Mouse (Mus musculus) limb, embryonic 14.5 days (tissue): ENCODE data around the gene Ostn. TPM values are rescaled to one million over a fixed set of nuclear protein-coding genes. Genes with fewer than 3 reads are reported as not detected.
"Not testable (repeated sequence)": the region's sequence is repeated elsewhere in the genome, so short reads cannot be mapped to it uniquely, and the experiment has no call there.

Source experiments
- ATAC-seq: fragments of 200-750 bp; cut with Nextera tagmentation; 2 replicates; pipeline ENCODE4 v1.8.0; 2017; ENCODE audit warnings: low read depth, moderate number of reproducible peaks, moderate TSS enrichment; ENCODE audit not compliant: low FRiP score
- DNase-seq: peaks from one replicate; pipeline ENCODE4 v3.0.0-alpha.2; 2015; ENCODE audit warnings: low spot score
- H3K27ac ChIP-seq: fragments of 300-500 bp; sonication (generic); replicated peaks from 2 replicates; pipeline ENCODE4 v1.5.1; 2014; ENCODE audit warnings: low read depth, mild to moderate bottlenecking, low read length, moderate library complexity, mixed read lengths
- H3K27me3 ChIP-seq: fragments of 300-500 bp; sonication (generic); 2 replicates; pipeline ENCODE4 v1.6.1; 2014; ENCODE audit warnings: low read length, mixed read lengths; ENCODE audit not compliant: control insufficient read depth, insufficient read depth
- H3K36me3 ChIP-seq: fragments of 300-500 bp; sonication (generic); 2 replicates; pipeline ENCODE4 v1.6.1; 2014; ENCODE audit warnings: mild to moderate bottlenecking, low read length, moderate library complexity, mixed read lengths; ENCODE audit not compliant: control insufficient read depth, insufficient read depth
- H3K4me1 ChIP-seq: fragments of 300-500 bp; sonication (generic); 2 replicates; pipeline ENCODE4 v1.6.1; 2014; ENCODE audit warnings: antibody characterized with exemption, low read length, mixed read lengths; ENCODE audit not compliant: control insufficient read depth, insufficient read depth
- H3K4me2 ChIP-seq: fragments of 300-500 bp; sonication (generic); replicated peaks from 2 replicates; pipeline ENCODE4 v1.6.1; 2014; ENCODE audit warnings: low read depth, mild to moderate bottlenecking, low read length, moderate library complexity; ENCODE audit not compliant: severe bottlenecking
- H3K4me3 ChIP-seq: fragments of 300-500 bp; sonication (generic); replicated peaks from 2 replicates; pipeline ENCODE4 v1.5.1; 2014; ENCODE audit warnings: low read length
- H3K9ac ChIP-seq: fragments of 300-500 bp; sonication (generic); 2 replicates; pipeline ENCODE4 v1.6.1; 2014; ENCODE audit warnings: mild to moderate bottlenecking, low read depth, low read length, moderate library complexity; ENCODE audit not compliant: severe bottlenecking
- H3K9me3 ChIP-seq: fragments of 300-500 bp; sonication (generic); 2 replicates; pipeline ENCODE4 v1.6.1; 2016; ENCODE audit warnings: low read length; ENCODE audit not compliant: control insufficient read depth
- POLR2A ChIP-seq: fragments of 200-500 bp; IDR thresholded peaks from 2 replicates; pipeline ENCODE4 v1.8.0; 2012; ENCODE audit warnings: inconsistent platforms, mild to moderate bottlenecking, moderate library complexity, borderline replicate concordance; ENCODE audit not compliant: insufficient read depth, insufficient read length; ENCODE audit errors: extremely low read depth
- WGBS: fragments of 180-500 bp; shearing (Covaris S2); extraction: QIAGEN DNeasy Blood & Tissue Kit; methylation state at CpG from one replicate; pipeline ENCODE4 v1.1.7; 2014; 5-methylcytosine and 5-hydroxymethylcytosine counted together
- polyA plus RNA-seq, 2 experiments: library from polyadenylated mRNA; depleted of rRNA in 1 of 2; stranded (reverse) in 1 of 2; unstranded in 1 of 2; fragments of >200 nt; fragmentation: Nextera tagmentation in 1 of 2; extraction: Ambion mirVana in 1 of 2; gene quantifications; 2 replicates each; pipeline versions ENCODE4 v1.2.1 to v1.2.3; 2012 to 2014

The Ostn gene
- polyA plus RNA-seq (2012; rRNA removed) (2.2 and 3.0 TPM in 2 replicates), polyA plus RNA-seq (2014; fragmentation: Nextera tagmentation; extraction: Ambion mirVana) (4.2 and 7.4 TPM in 2 replicates)

DNA sequence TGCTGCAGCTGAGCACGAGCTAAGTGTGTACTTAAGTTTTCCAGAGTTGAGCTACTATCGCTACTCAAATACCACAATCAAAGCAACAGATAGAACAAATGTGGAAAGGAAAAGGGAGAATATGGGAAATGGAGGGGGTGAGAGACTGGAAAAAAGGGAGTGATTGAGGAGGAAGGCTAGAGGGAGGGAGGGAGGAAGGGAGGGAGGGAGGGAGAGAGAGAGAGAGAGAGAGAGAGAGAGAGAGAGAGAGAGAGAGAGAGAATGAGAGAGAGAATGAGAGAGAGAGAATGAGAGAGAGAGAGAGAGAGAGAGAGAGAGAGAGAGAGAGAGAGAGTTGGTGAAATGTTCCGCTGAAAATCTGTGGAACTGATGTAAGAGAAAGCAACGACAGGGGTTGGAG, at the start of gene Ostn:
Gene Ostn, plus strand, starts transcription at position 301 of the 400 bp plus-strand sequence.
- not testable (repeated sequence) for H3K9ac ChIP-seq, H3K4me1 ChIP-seq, DNase-seq, H3K9me3 ChIP-seq, H3K27ac ChIP-seq, ATAC-seq, H3K4me3 ChIP-seq, H3K36me3 ChIP-seq, H3K27me3 ChIP-seq, H3K4me2 ChIP-seq
- WGBS: 52% methylated on average over 4 of the region's 4 CpGs

DNA sequence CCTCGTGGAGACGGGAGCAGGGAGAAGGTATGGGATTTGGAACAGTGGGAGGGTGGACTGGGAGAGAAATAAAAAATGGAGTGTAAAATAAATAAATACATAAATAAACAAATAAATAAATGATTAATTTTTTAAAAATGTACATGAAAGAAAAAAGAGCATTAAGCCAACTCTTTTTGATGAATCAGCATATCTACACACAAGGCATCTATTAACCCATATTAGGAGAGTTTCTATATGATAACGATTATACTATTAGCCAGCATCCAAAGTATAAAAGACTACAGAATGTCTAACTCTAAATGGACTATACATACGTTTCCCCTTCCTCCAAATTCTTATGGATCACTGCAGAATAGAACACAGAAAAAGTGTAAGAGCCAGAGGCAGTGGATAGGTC, 38.5 kb upstream of the Ostn start:
- no peak overlapping the region for H3K9ac ChIP-seq

DNA sequence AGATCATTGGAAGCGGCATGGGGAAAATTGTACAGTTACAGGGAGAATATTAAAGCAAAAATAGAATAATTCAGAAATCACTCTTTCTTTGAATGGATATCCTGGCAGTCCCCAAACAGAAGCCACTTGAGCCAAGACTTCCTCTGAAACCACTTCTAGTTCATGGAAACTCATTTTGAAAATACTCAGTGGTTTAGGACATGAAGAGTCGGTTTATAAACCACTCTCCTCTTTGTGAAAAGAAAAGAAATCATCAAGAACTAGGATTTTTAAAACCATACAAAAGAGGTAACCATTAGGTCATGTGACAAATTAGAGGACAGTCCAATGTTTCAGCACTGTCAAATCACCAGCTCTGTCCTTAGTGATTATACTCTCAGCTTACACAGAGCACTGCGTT, 19.9 kb upstream of the Ostn start:
- H3K9me3 ChIP-seq: no peaks in the 10 kb centered on the region
- DNase-seq: no peak
- H3K27ac ChIP-seq: no peak overlapping the region
- H3K4me3 ChIP-seq: no peak overlapping the region
- 82% methylated on average over 3 of the region's 3 CpGs for WGBS
- H3K4me1 ChIP-seq: no peaks in the 10 kb centered on the region
- no peak overlapping the region for H3K9ac ChIP-seq
- H3K36me3 ChIP-seq: no peaks in the 10 kb centered on the region
- no peak for TF ChIP-seq POLR2A
- no peak for ATAC-seq
- H3K4me2 ChIP-seq: no peak overlapping the region
- H3K27me3 ChIP-seq: no peaks in the 10 kb centered on the region

More for the DNA sequence above, 38.5 kb upstream of the Ostn start:
- H3K9me3 ChIP-seq: no peaks in the 10 kb centered on the region
- no peaks in the 10 kb centered on the region for H3K36me3 ChIP-seq
- no peaks in the 10 kb centered on the region for H3K4me1 ChIP-seq
- TF ChIP-seq POLR2A: no peak
- 81% methylated on average over 4 of the region's 4 CpGs for WGBS
- no peak overlapping the region for H3K4me3 ChIP-seq
- H3K4me2 ChIP-seq: no peak overlapping the region
- no peak overlapping the region for H3K27ac ChIP-seq
- no peaks in the 10 kb centered on the region for H3K27me3 ChIP-seq
- ATAC-seq (no peak), DNase-seq (no peak)

DNA sequence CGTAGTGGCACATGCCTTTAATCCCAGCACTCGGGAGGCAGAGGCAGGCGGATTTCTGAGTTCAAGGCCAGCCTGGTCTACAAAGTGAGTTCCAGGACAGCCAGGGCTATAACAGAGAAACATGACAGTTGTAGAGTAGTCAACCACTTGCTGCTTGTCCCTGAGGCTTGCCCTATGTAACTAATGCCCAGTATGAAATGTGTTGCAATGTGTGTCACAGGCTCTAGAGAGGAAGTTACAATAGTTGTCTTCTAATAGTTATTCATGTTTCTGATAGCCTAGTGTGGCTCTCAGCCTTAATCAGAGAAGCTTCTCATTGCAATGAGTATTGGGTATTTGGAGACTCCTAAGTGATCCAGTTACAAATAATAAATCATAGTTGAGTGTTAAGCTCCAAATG, 10.8 kb upstream of the Ostn start:
- H3K27me3 ChIP-seq: no peaks in the 10 kb centered on the region
- TF ChIP-seq POLR2A: no peak
- no peaks in the 10 kb centered on the region for H3K9me3 ChIP-seq
- no peak overlapping the region for H3K27ac ChIP-seq
- no peak overlapping the region for H3K4me2 ChIP-seq
- ATAC-seq (no peak), DNase-seq (no peak)
- no peaks in the 10 kb centered on the region for H3K36me3 ChIP-seq
- no peak overlapping the region for H3K9ac ChIP-seq
- no peak overlapping the region for H3K4me3 ChIP-seq
- H3K4me1 ChIP-seq: no peaks in the 10 kb centered on the region
- 96% methylated on average over 3 of the region's 3 CpGs for WGBS

DNA sequence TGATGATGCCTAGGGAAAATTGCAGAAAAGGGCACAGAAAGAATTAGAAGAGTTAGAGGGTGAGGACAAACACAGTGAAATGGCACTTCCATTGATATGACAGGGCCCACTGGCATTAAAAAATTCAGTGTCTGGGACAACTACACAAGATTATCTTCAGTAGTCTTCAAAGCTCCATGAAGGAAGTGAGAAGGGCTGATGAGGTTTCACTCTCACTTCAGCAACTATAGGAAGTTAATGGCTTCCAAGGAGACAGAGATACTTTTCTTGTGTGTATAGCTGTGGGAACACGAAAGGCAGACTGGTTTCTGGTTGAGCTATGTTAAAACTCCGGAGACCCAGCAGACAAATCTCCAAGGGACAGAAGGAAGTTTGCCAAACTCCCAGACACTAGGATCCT, 10.4 kb upstream of the Ostn start:
- Histone ChIP-seq H3K27ac (no peak overlapping the region), H3K36me3 (no peaks in the 10 kb centered on the region)
- ATAC-seq: no peak

DNA sequence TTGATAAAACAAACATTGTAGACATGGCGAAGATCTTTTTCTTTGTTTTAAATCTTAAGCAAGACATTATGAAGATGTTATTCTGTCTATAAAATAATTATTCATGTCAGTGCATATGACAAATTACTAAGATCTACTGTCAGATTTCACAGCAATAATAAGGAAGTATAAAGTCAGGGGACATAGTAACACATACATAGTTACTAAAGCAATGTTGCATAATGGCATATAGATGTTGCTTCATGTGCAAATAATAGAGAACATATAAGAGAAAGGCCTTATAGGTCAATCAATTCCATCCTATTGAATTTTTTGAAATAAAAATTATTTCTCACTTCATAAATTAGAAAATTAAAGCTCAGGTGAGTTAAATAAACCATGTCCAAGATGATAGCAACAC, 11.8 kb downstream of the Ostn start:
- Histone ChIP-seq H3K27ac (no peak overlapping the region), H3K4me3 (no peak overlapping the region), H3K27me3 (no peaks in the 10 kb centered on the region), H3K9me3 (no peaks in the 10 kb centered on the region), H3K9ac (no peak overlapping the region), H3K4me2 (no peak overlapping the region), H3K36me3 (no peaks in the 10 kb centered on the region), H3K4me1 (no peaks in the 10 kb centered on the region)
- WGBS: 93% methylated on average over 1 of the region's 1 CpGs
- DNase-seq (no peak), ATAC-seq (no peak)
- no peak for TF ChIP-seq POLR2A

More for the DNA sequence above, 10.4 kb upstream of the Ostn start:
- 82% methylated on average over 2 of the region's 2 CpGs for WGBS
- no peak overlapping the region for H3K4me2 ChIP-seq
- no peak overlapping the region for H3K4me3 ChIP-seq
- H3K27me3 ChIP-seq: no peaks in the 10 kb centered on the region
- H3K9me3 ChIP-seq: no peaks in the 10 kb centered on the region
- no peaks in the 10 kb centered on the region for H3K4me1 ChIP-seq
- H3K9ac ChIP-seq: no peak overlapping the region
- TF ChIP-seq POLR2A: no peak
- no peak for DNase-seq
